Mouse (Mus musculus) liver, embryonic 12.5 days (tissue): ENCODE measurements around the gene Pxdc1. TPM values are rescaled to one million over a fixed set of nuclear protein-coding genes. Genes with fewer than 3 reads are reported as not detected.

Experiments
- ATAC-seq: fragments of 200-750 bp; cut with Nextera tagmentation; 2 replicates; pipeline ENCODE4 v1.8.0; 2017; ENCODE audit warnings: moderate number of reproducible peaks, mild to moderate bottlenecking, moderate library complexity
- H3K27ac ChIP-seq: fragments of 300-500 bp; sonication (generic); 2 replicates; pipeline ENCODE4 v1.5.1; 2016; ENCODE audit warnings: mild to moderate bottlenecking
- H3K27me3 ChIP-seq: fragments of 300-500 bp; sonication (generic); replicated peaks from 2 replicates; pipeline ENCODE4 v1.6.1; 2016; ENCODE audit warnings: mild to moderate bottlenecking, moderate library complexity
- H3K36me3 ChIP-seq: fragments of 300-500 bp; sonication (generic); 2 replicates; pipeline ENCODE4 v1.6.1; 2016; ENCODE audit warnings: mild to moderate bottlenecking, moderate library complexity
- H3K4me1 ChIP-seq: fragments of 300-500 bp; sonication (generic); 2 replicates; pipeline ENCODE4 v1.6.1; 2016
- H3K4me2 ChIP-seq: fragments of 300-500 bp; sonication (generic); 2 replicates; pipeline ENCODE4 v1.6.1; 2016; ENCODE audit warnings: mild to moderate bottlenecking, moderate library complexity
- H3K4me3 ChIP-seq: fragments of 300-500 bp; sonication (generic); 2 replicates; pipeline ENCODE4 v1.5.1; 2016; ENCODE audit warnings: mild to moderate bottlenecking, moderate library complexity
- H3K9ac ChIP-seq: fragments of 300-500 bp; sonication (generic); 2 replicates; pipeline ENCODE4 v1.6.1; 2016; ENCODE audit warnings: mild to moderate bottlenecking, moderate library complexity
- H3K9me3 ChIP-seq: fragments of 300-500 bp; sonication (generic); replicated peaks from 2 replicates; pipeline ENCODE4 v1.6.1; 2016; ENCODE audit warnings: mild to moderate bottlenecking, moderate library complexity
- WGBS: fragments of 180-500 bp; shearing (Covaris S2); methylation state at CpG from one replicate; pipeline ENCODE4 v1.1.7; 2016; ENCODE audit not compliant: insufficient replicate concordance; 5-methylcytosine and 5-hydroxymethylcytosine counted together
- polyA plus RNA-seq: library from polyadenylated mRNA; unstranded; fragments of >200 nt; fragmentation: Nextera tagmentation; extraction: Ambion mirVana; gene quantifications from 2 replicates; pipeline ENCODE4 v1.2.1, GENCODE M21; 2016

The Pxdc1 gene
- polyA plus RNA-seq, 1 experiment from 2014 or later, result 10.6 TPM

GRCm38 (mm10) chr13:34624414-34624813 lies 28.9 kb downstream of the Pxdc1 start:
- Histone ChIP-seq H3K27me3 (no peaks in the 10 kb centered on the region), H3K36me3 (0 out of 2 replicates have a peak, but pooled peaks cover 4% of the 10 kb centered on the region), H3K9ac (no peak overlapping the region), H3K4me2 (no peak overlapping the region), H3K27ac (no peak overlapping the region), H3K9me3 (no peaks in the 10 kb centered on the region), H3K4me1 (0 out of 2 replicates have a peak, but pooled peaks cover 3% of the 10 kb centered on the region), H3K4me3 (no peak overlapping the region)
- 69% methylated on average over 2 of the region's 2 CpGs for WGBS
- no peak for ATAC-seq

GRCm38 (mm10) chr13:34612402-34612801 lies 40.9 kb downstream of the Pxdc1 start:
- no peaks in the 10 kb centered on the region for H3K9me3 ChIP-seq
- no peaks in the 10 kb centered on the region for H3K36me3 ChIP-seq
- H3K4me1 ChIP-seq, result no peaks in the 10 kb centered on the region
- no peak overlapping the region for H3K9ac ChIP-seq
- ATAC-seq, result no peak
- H3K27me3 ChIP-seq, result no peaks in the 10 kb centered on the region
- no peak overlapping the region for H3K4me3 ChIP-seq
- H3K4me2 ChIP-seq, result no peak overlapping the region
- WGBS, result 46% methylated on average over 2 of the region's 2 CpGs
- H3K27ac ChIP-seq, result no peak overlapping the region

- no peaks in the 10 kb centered on the region for H3K27me3 ChIP-seq
- H3K4me2 ChIP-seq, result no peak overlapping the region
- no peaks in the 10 kb centered on the region for H3K9me3 ChIP-seq
- no peak overlapping the region for H3K4me3 ChIP-seq
- ATAC-seq, result no peak
- no peaks in the 10 kb centered on the region for H3K36me3 ChIP-seq
- WGBS, result 46% methylated on average over 1 of the region's 1 CpGs
- H3K4me1 ChIP-seq, result no peaks in the 10 kb centered on the region
- no peak overlapping the region for H3K9ac ChIP-seq
- no peak overlapping the region for H3K27ac ChIP-seq
Measured at GRCm38 (mm10) chr13:34609711-34610110, 43.6 kb downstream of the Pxdc1 start.

- no peaks in the 10 kb centered on the region for H3K36me3 ChIP-seq
- 61% methylated on average over 2 of the region's 2 CpGs for WGBS
- H3K27ac ChIP-seq, result no peak overlapping the region
- H3K4me1 ChIP-seq, result peaks cover 9% of the 10 kb centered on the region; the same call in 1 of the 2 replicates
- H3K4me3 ChIP-seq, result no peak overlapping the region
- no peak overlapping the region for H3K4me2 ChIP-seq
- no peaks in the 10 kb centered on the region for H3K9me3 ChIP-seq
- ATAC-seq, result no peak
- H3K9ac ChIP-seq, result no peak overlapping the region
- no peaks in the 10 kb centered on the region for H3K27me3 ChIP-seq
Measured at GRCm38 (mm10) chr13:34607079-34607478, 46.2 kb downstream of the Pxdc1 start.

GRCm38 (mm10) chr13:34605884-34606283 lies 47.4 kb downstream of the Pxdc1 start:
- peaks cover 9% of the 10 kb centered on the region; the same call in 1 of the 2 replicates for H3K4me1 ChIP-seq
- H3K9ac ChIP-seq, result no peak overlapping the region
- H3K27me3 ChIP-seq, result no peaks in the 10 kb centered on the region
- no peak overlapping the region for H3K4me3 ChIP-seq
- H3K27ac ChIP-seq, result no peak overlapping the region
- WGBS, result 56% methylated on average over 3 of the region's 3 CpGs
- no peak overlapping the region for H3K4me2 ChIP-seq
- no peaks in the 10 kb centered on the region for H3K36me3 ChIP-seq
- no peaks in the 10 kb centered on the region for H3K9me3 ChIP-seq
- ATAC-seq, result no peak

GRCm38 (mm10) chr13:34605206-34605605 lies 48.1 kb downstream of the Pxdc1 start:
- H3K27ac ChIP-seq, result no peak overlapping the region
- ATAC-seq, result no peak
- H3K9ac ChIP-seq, result no peak overlapping the region
- H3K9me3 ChIP-seq, result no peaks in the 10 kb centered on the region
- H3K4me3 ChIP-seq, result no peak overlapping the region
- no peaks in the 10 kb centered on the region for H3K27me3 ChIP-seq
- H3K4me2 ChIP-seq, result no peak overlapping the region
- no peaks in the 10 kb centered on the region for H3K36me3 ChIP-seq
- H3K4me1 ChIP-seq, result peaks cover 9% of the 10 kb centered on the region; the same call in 1 of the 2 replicates
- WGBS, result 61% methylated on average over 5 of the region's 5 CpGs

- H3K4me3 ChIP-seq, result no peak overlapping the region
- no peak overlapping the region for H3K27ac ChIP-seq
- no peaks in the 10 kb centered on the region for H3K27me3 ChIP-seq
- H3K36me3 ChIP-seq, result no peaks in the 10 kb centered on the region
- WGBS, result 64% methylated on average over 1 of the region's 1 CpGs
- H3K4me1 ChIP-seq, result peaks cover 9% of the 10 kb centered on the region; the same call in 1 of the 2 replicates
- no peak overlapping the region for H3K4me2 ChIP-seq
- no peaks in the 10 kb centered on the region for H3K9me3 ChIP-seq
- no peak overlapping the region for H3K9ac ChIP-seq
- no peak for ATAC-seq
Measured at GRCm38 (mm10) chr13:34604406-34604805, 48.9 kb downstream of the Pxdc1 start.

- H3K9me3 ChIP-seq, result no peaks in the 10 kb centered on the region
- H3K4me3 ChIP-seq, result no peak overlapping the region
- 9% methylated on average over 2 of the region's 2 CpGs for WGBS
- no peaks in the 10 kb centered on the region for H3K36me3 ChIP-seq
- ATAC-seq, result no peak
- H3K9ac ChIP-seq, result no peak overlapping the region
- peaks cover 9% of the 10 kb centered on the region; the same call in 1 of the 2 replicates for H3K4me1 ChIP-seq
- no peak overlapping the region for H3K27ac ChIP-seq
- no peaks in the 10 kb centered on the region for H3K27me3 ChIP-seq
- no peak overlapping the region for H3K4me2 ChIP-seq
Measured at GRCm38 (mm10) chr13:34602757-34603156, 50.5 kb downstream of the Pxdc1 start.

- Histone ChIP-seq H3K9ac (no peak overlapping the region), H3K27ac (no peak overlapping the region), H3K4me2 (no peak overlapping the region), H3K9me3 (no peaks in the 10 kb centered on the region), H3K36me3 (no peaks in the 10 kb centered on the region), H3K4me3 (no peak overlapping the region), H3K4me1 (no peaks in the 10 kb centered on the region), H3K27me3 (no peaks in the 10 kb centered on the region)
- ATAC-seq, result no peak
Measured at GRCm38 (mm10) chr13:34596797-34597196, 56.5 kb downstream of the Pxdc1 start.

Other genes with a start within 250 kb of the Pxdc1 start
- not detected in 2 replicates for gene Fam50b, start 81.4 kb upstream of the Pxdc1 start, polyA plus RNA-seq
- gene Prpf4b, start 221.8 kb upstream of the Pxdc1 start, polyA plus RNA-seq, result 55.8 and 57.2 TPM in 2 replicates